Mouse (Mus musculus) embryonic facial prominence, embryonic 15.5 days (tissue): ENCODE measurements around the gene Gnb5. TPM values are rescaled to one million over a fixed set of nuclear protein-coding genes. Genes with fewer than 3 reads are reported as not detected.

Experiments
- ATAC-seq: fragments of 200-750 bp; cut with Nextera tagmentation; 2 replicates; pipeline ENCODE4 v1.8.0; 2017; ENCODE audit warnings: low read depth, moderate TSS enrichment; ENCODE audit not compliant: insufficient number of reproducible peaks, low FRiP score, low TSS enrichment
- H3K27ac ChIP-seq: fragments of 300-500 bp; sonication (generic); replicated peaks from 2 replicates; pipeline ENCODE4 v1.5.1; 2015; ENCODE audit warnings: mild to moderate bottlenecking, inconsistent platforms
- H3K27me3 ChIP-seq: fragments of 300-500 bp; sonication (generic); 2 replicates; pipeline ENCODE4 v1.6.1; 2015; ENCODE audit warnings: inconsistent platforms
- H3K36me3 ChIP-seq: fragments of 300-500 bp; sonication (generic); 2 replicates; pipeline ENCODE4 v1.6.1; 2015; ENCODE audit warnings: mild to moderate bottlenecking, inconsistent platforms
- H3K4me1 ChIP-seq: fragments of 300-500 bp; sonication (generic); 2 replicates; pipeline ENCODE4 v1.6.1; 2015; ENCODE audit warnings: inconsistent platforms
- H3K4me2 ChIP-seq: fragments of 300-500 bp; sonication (generic); replicated peaks from 2 replicates; pipeline ENCODE4 v1.6.1; 2015; ENCODE audit warnings: mild to moderate bottlenecking, inconsistent platforms
- H3K4me3 ChIP-seq: fragments of 300-500 bp; sonication (generic); replicated peaks from 2 replicates; pipeline ENCODE4 v1.5.1; 2015; ENCODE audit warnings: mild to moderate bottlenecking, inconsistent platforms
- H3K9ac ChIP-seq: fragments of 300-500 bp; sonication (generic); 2 replicates; pipeline ENCODE4 v1.6.1; 2015; ENCODE audit warnings: inconsistent platforms
- H3K9me3 ChIP-seq: fragments of 300-500 bp; sonication (generic); replicated peaks from 2 replicates; pipeline ENCODE4 v1.6.1; 2016; ENCODE audit warnings: inconsistent platforms
- WGBS: fragments of 180-500 bp; shearing (Covaris S2); methylation state at CpG from one replicate; pipeline ENCODE4 v1.1.7; 2015; 5-methylcytosine and 5-hydroxymethylcytosine counted together
- polyA plus RNA-seq: library from polyadenylated mRNA; unstranded; fragments of >200 nt; fragmentation: Nextera tagmentation; extraction: Ambion mirVana; gene quantifications from 2 replicates; pipeline ENCODE4 v1.2.1, GENCODE M21; 2015

Gene Gnb5
- polyA plus RNA-seq, result 28.0 and 28.6 TPM in 2 replicates

- H3K4me3 ChIP-seq, result no peak within 1 kb of the TSS
- H3K27ac ChIP-seq, result no peak within 1 kb of the TSS
- H3K9ac ChIP-seq, result no peak within 1 kb of the TSS
- ATAC-seq, result no peak
- H3K36me3 ChIP-seq, result no peaks in the 10 kb centered on the region
- no peaks in the 10 kb centered on the region for H3K27me3 ChIP-seq
- H3K4me2 ChIP-seq, result no peak within 1 kb of the TSS
- 77% methylated on average over 11 of the region's 11 CpGs for WGBS
- H3K9me3 ChIP-seq, result no peaks in the 10 kb centered on the region
- H3K4me1 ChIP-seq, result no peaks in the 10 kb centered on the region
These were observed at the start of gene Gnb5 for GRCm38 (mm10) chr9:75306126-75306898. Gene Gnb5 (plus strand): TSS chr9:75306288.

GRCm38 (mm10) chr9:75258792-75259191 lies 47.3 kb upstream of the Gnb5 start:
- Histone ChIP-seq H3K9ac (no peak overlapping the region), H3K4me2 (no peak overlapping the region), H3K9me3 (no peaks in the 10 kb centered on the region), H3K4me3 (no peak overlapping the region), H3K27me3 (no peaks in the 10 kb centered on the region), H3K36me3 (no peaks in the 10 kb centered on the region), H3K4me1 (peaks cover 9% of the 10 kb centered on the region; the same call in 1 of the 2 replicates), H3K27ac (no peak overlapping the region)
- ATAC-seq, result no peak
- WGBS, result 61% methylated on average over 4 of the region's 4 CpGs

- no peaks in the 10 kb centered on the region for H3K27me3 ChIP-seq
- 0 out of 2 replicates have a peak, but pooled peaks cover 4% of the 10 kb centered on the region for H3K4me1 ChIP-seq
- no peaks in the 10 kb centered on the region for H3K9me3 ChIP-seq
- WGBS, result 86% methylated on average over 4 of the region's 4 CpGs
- H3K4me3 ChIP-seq, result no peak overlapping the region
- H3K4me2 ChIP-seq, result no peak overlapping the region
- H3K36me3 ChIP-seq, result no peaks in the 10 kb centered on the region
- no peak overlapping the region for H3K9ac ChIP-seq
- no peak overlapping the region for H3K27ac ChIP-seq
- no peak for ATAC-seq
These were observed 46.4 kb upstream of the Gnb5 start for GRCm38 (mm10) chr9:75259656-75260055.

- no peaks in the 10 kb centered on the region for H3K36me3 ChIP-seq
- 0 out of 2 replicates have a peak, but pooled peaks cover 4% of the 10 kb centered on the region for H3K4me1 ChIP-seq
- H3K27ac ChIP-seq, result no peak overlapping the region
- no peaks in the 10 kb centered on the region for H3K27me3 ChIP-seq
- no peak overlapping the region for H3K4me3 ChIP-seq
- ATAC-seq, result no peak; the same call in none of the 2 replicates
- H3K4me2 ChIP-seq, result no peak overlapping the region
- 17% methylated on average over 8 of the region's 8 CpGs for WGBS
- no peaks in the 10 kb centered on the region for H3K9me3 ChIP-seq
- no peak overlapping the region for H3K9ac ChIP-seq
These were observed 44.7 kb upstream of the Gnb5 start for GRCm38 (mm10) chr9:75261332-75261872.

GRCm38 (mm10) chr9:75262235-75262826 lies 43.8 kb upstream of the Gnb5 start:
- no peak overlapping the region for H3K4me3 ChIP-seq
- H3K36me3 ChIP-seq, result no peaks in the 10 kb centered on the region
- no peak overlapping the region for H3K4me2 ChIP-seq
- no peaks in the 10 kb centered on the region for H3K4me1 ChIP-seq
- no peak overlapping the region for H3K9ac ChIP-seq
- WGBS, result 66% methylated on average over 8 of the region's 8 CpGs
- no peak overlapping the region for H3K27ac ChIP-seq
- no peaks in the 10 kb centered on the region for H3K9me3 ChIP-seq
- no peaks in the 10 kb centered on the region for H3K27me3 ChIP-seq
- ATAC-seq, result no peak

GRCm38 (mm10) chr9:75264008-75264718 lies 41.9 kb upstream of the Gnb5 start:
- H3K4me2 ChIP-seq, result no peak overlapping the region
- ATAC-seq, result peak; percentile 63; the same call in 1 of the 2 replicates
- no peak overlapping the region for H3K4me3 ChIP-seq
- no peaks in the 10 kb centered on the region for H3K4me1 ChIP-seq
- 44% methylated on average over 3 of the region's 3 CpGs for WGBS
- no peak overlapping the region for H3K9ac ChIP-seq
- H3K27ac ChIP-seq, result no peak overlapping the region
- H3K27me3 ChIP-seq, result no peaks in the 10 kb centered on the region
- H3K36me3 ChIP-seq, result no peaks in the 10 kb centered on the region
- H3K9me3 ChIP-seq, result no peaks in the 10 kb centered on the region

GRCm38 (mm10) chr9:75267147-75267546 lies 38.9 kb upstream of the Gnb5 start:
- H3K9ac ChIP-seq, result no peak overlapping the region
- H3K27me3 ChIP-seq, result no peaks in the 10 kb centered on the region
- no peak overlapping the region for H3K4me2 ChIP-seq
- 82% methylated on average over 6 of the region's 6 CpGs for WGBS
- no peak overlapping the region for H3K4me3 ChIP-seq
- H3K36me3 ChIP-seq, result no peaks in the 10 kb centered on the region
- no peak overlapping the region for H3K27ac ChIP-seq
- H3K4me1 ChIP-seq, result no peaks in the 10 kb centered on the region
- no peaks in the 10 kb centered on the region for H3K9me3 ChIP-seq
- no peak for ATAC-seq

- Histone ChIP-seq H3K4me3 (no peak overlapping the region), H3K4me1 (no peaks in the 10 kb centered on the region), H3K9ac (no peak overlapping the region), H3K27me3 (no peaks in the 10 kb centered on the region), H3K4me2 (no peak overlapping the region), H3K27ac (no peak overlapping the region), H3K36me3 (no peaks in the 10 kb centered on the region), H3K9me3 (no peaks in the 10 kb centered on the region)
- ATAC-seq, result no peak
- WGBS, result 68% methylated on average over 6 of the region's 6 CpGs
These were observed 35.7 kb upstream of the Gnb5 start for GRCm38 (mm10) chr9:75270382-75270781.

- Histone ChIP-seq H3K4me2 (no peak overlapping the region), H3K36me3 (no peaks in the 10 kb centered on the region), H3K27ac (no peak overlapping the region), H3K9ac (no peak overlapping the region), H3K4me3 (no peak overlapping the region), H3K9me3 (no peaks in the 10 kb centered on the region), H3K27me3 (no peaks in the 10 kb centered on the region), H3K4me1 (no peaks in the 10 kb centered on the region)
- no peak for ATAC-seq
- 88% methylated on average over 8 of the region's 8 CpGs for WGBS
These were observed 34.5 kb upstream of the Gnb5 start for GRCm38 (mm10) chr9:75271539-75271938.

- 69% methylated on average over 6 of the region's 6 CpGs for WGBS
These were observed 32.4 kb upstream of the Gnb5 start for GRCm38 (mm10) chr9:75273646-75274045.

GRCm38 (mm10) chr9:75274486-75274885 lies 31.6 kb upstream of the Gnb5 start:
- H3K4me1 ChIP-seq, result no peaks in the 10 kb centered on the region
- no peaks in the 10 kb centered on the region for H3K36me3 ChIP-seq
- no peak overlapping the region for H3K4me2 ChIP-seq
- H3K9ac ChIP-seq, result no peak overlapping the region
- ATAC-seq, result no peak
- H3K27me3 ChIP-seq, result no peaks in the 10 kb centered on the region
- H3K4me3 ChIP-seq, result no peak overlapping the region
- 87% methylated on average over 5 of the region's 5 CpGs for WGBS
- H3K27ac ChIP-seq, result no peak overlapping the region
- no peaks in the 10 kb centered on the region for H3K9me3 ChIP-seq

More at GRCm38 (mm10) chr9:75273646-75274045, 32.4 kb upstream of the Gnb5 start:
- H3K9ac ChIP-seq, result no peak overlapping the region
- no peaks in the 10 kb centered on the region for H3K4me1 ChIP-seq
- no peaks in the 10 kb centered on the region for H3K27me3 ChIP-seq
- no peak overlapping the region for H3K4me3 ChIP-seq
- H3K36me3 ChIP-seq, result no peaks in the 10 kb centered on the region
- no peak overlapping the region for H3K27ac ChIP-seq
- H3K4me2 ChIP-seq, result no peak overlapping the region
- H3K9me3 ChIP-seq, result no peaks in the 10 kb centered on the region
- ATAC-seq, result no peak
